Mouse (Mus musculus): ENCODE results near the gene Daam1.

DNA sequence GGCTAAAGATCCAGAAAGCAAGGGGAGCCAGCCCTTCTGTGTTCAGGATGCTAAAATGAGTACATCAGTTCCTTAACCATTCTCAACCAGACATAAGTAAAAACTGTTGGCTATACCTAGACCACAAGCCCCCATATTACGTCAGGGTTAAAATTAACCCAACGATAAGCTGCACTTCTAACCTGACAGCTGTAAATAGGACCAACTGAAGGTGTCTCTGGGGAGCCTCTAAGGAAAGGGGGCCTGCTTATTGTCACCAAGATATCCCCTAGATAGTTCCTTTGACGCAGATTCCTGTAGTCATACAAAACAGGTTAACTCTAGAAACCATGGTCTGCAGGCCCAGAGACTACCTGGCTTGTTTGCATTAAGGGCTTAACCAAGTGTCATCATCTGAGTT is 174.4 kb downstream of the Daam1 start:
- TF ChIP-seq USF1 (IDR thresholded peaks at IDR 0.05; ENCODE audit: low read depth) (no peak), MYOG (IDR thresholded peaks at IDR 0.05; ENCODE audit: control insufficient read depth in 1 of 3, insufficient read depth in 1 of 3, insufficient read length in 2 of 3, low read depth in 2 of 3) (no peak), POLR2A (IDR thresholded peaks at IDR 0.05; ENCODE audit: insufficient read length, low read depth) (no peak), TCF3 (IDR thresholded peaks at IDR 0.05; ENCODE audit: insufficient read length, low read depth) (no peak), E2F4 (IDR thresholded peaks at IDR 0.05; ENCODE audit: insufficient read depth) (no peak), TCF12 (IDR thresholded peaks at IDR 0.05; ENCODE audit: insufficient read depth, poor library complexity, severe bottlenecking) (no peak)
